10 mouse cellular contexts compared by ENCODE assay signal in the genomic region with DNA sequence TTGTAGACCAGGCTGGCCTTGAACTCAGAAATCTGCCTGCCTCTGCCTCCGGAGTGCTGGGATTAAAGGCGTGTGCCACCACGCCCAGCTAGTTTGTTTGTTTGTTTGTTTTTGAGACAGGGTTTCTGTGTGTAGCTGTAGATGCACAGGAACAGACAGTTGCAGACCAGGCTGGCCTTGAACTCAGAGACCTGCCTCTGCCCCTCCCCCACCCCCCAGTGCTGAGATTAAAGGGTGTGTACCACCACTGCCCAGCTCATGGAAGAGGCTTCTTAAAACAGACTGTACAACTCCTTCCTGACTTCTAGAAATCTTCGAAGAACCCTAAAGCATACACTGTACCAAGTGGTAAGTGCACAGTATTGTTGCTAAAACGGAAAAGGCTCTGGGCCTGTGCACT. TPM values are rescaled to one million over a fixed set of nuclear protein-coding genes. Genes with fewer than 3 reads are reported as not detected.
A peak's percentile ranks its signal among the peaks of the same experiment; 100 is the strongest.
DNase-seq lines count a peak whose midpoint lies in the region; ATAC-seq and TF ChIP-seq lines count a peak whose summit lies in the region.
"Had no signal": no experiment of that assay in that cellular context is flagged by ENCODE, and none has a peak within 500 bp of the region (broad histone marks: within the 10 kb centered on the region; RNA-seq: fewer than 3 reads in every experiment).

No protein-coding gene starts in this region.

- no peak for TF ChIP-seq EP300 in CH12.LX (IDR thresholded peaks at IDR 0.05; ENCODE audit: low read length)
- TF ChIP-seq EP300 in liver, embryonic 14.5 days (IDR thresholded peaks at IDR 0.05; ENCODE audit: low read depth) = no peak

- peaks cover 23% of the 10 kb centered on the region for H3K4me1 ChIP-seq in heart, embryonic 13.5 days
- H3K4me1 ChIP-seq in CH12.LX (ENCODE audit: control insufficient read depth in 1 of 2, insufficient read depth in 2 of 2) = peaks cover 10 to 21% of the 10 kb centered on the region in 2 experiments; a peak in 3 of 4 replicates
- H3K4me1 ChIP-seq in forebrain, embryonic 15.5 days = peaks cover 16% of the 10 kb centered on the region
- peaks cover 11 to 13% of the 10 kb centered on the region in 2 experiments for H3K4me1 ChIP-seq in liver, embryonic 14.5 days (replicated peaks; ENCODE audit: control insufficient read depth in 2 of 2, insufficient read depth in 2 of 2, low read length in 1 of 2)

- in situ Hi-C loops in CH12.LX (cut with MboI; ENCODE audit: low pct_ligation_motif_present, low pct_unique_long_range_greater_than_20kb, low sequenced_read_pairs) = no loop called here

- DNase-seq in heart, postnatal 10 days = no peak
- no peak for DNase-seq in CH12.LX (ENCODE audit: extremely low read depth)
- no peak for DNase-seq in liver, embryonic 14.5 days (ENCODE audit: low read depth in 3 of 3, low spot score in 3 of 3)
- DNase-seq in left cerebral cortex, postnatal 36 days (ENCODE audit: low spot score in 2 of 2) = no peak
- DNase-seq in layer of hippocampus, adult 9-11 months = no peak
- DNase-seq in cerebellum, postnatal 25 days = no peak
- DNase-seq: right cerebral cortex, postnatal 25 days had no signal

- H3K9me3 ChIP-seq in heart, embryonic 13.5 days = no peaks in the 10 kb centered on the region
- H3K9me3 ChIP-seq in CH12.LX (replicated peaks; ENCODE audit: low read length) = peaks cover 9% of the 10 kb centered on the region
- no peaks in the 10 kb centered on the region for H3K9me3 ChIP-seq in forebrain, embryonic 15.5 days
- H3K9me3 ChIP-seq in liver, embryonic 14.5 days (ENCODE audit: control insufficient read depth, low read length) = no peaks in the 10 kb centered on the region

- peak overlapping the region; percentile 98 for H3K9ac ChIP-seq in heart, embryonic 13.5 days
- H3K9ac ChIP-seq in CH12.LX (ENCODE audit: insufficient read depth, low read depth) = peak overlapping the region; percentile 90; the same call in 1 of the 2 replicates
- 0 out of 2 replicates have a peak overlapping the region, but pooled peaks have one; percentile 13 for H3K9ac ChIP-seq in forebrain, embryonic 15.5 days (replicated peaks)
- peak overlapping the region; percentile 97 for H3K9ac ChIP-seq in liver, embryonic 14.5 days (replicated peaks)

- peaks cover 38% of the 10 kb centered on the region for H3K79me2 ChIP-seq in CH12.LX (replicated peaks; ENCODE audit: control insufficient read depth, extremely low read depth, insufficient read depth, poor library complexity, severe bottlenecking)

- peak overlapping the region; percentile 95 for H3K4me3 ChIP-seq in heart, embryonic 13.5 days
- H3K4me3 ChIP-seq in CH12.LX (replicated peaks in 1 of 3; ENCODE audit: low read depth in 2 of 3, low read length in 2 of 3, poor library complexity in 1 of 3) = peak overlapping the region in 1 of 3 experiments; percentile 79
- H3K4me3 ChIP-seq in forebrain, embryonic 15.5 days = peak overlapping the region; percentile 100
- peak overlapping the region; percentile 17 to 93; a peak in 3 of 4 replicates for H3K4me3 ChIP-seq in liver, embryonic 14.5 days (ENCODE audit: insufficient read depth in 1 of 2, low read depth in 2 of 2, low read length in 2 of 2)

- TF ChIP-seq CTCF in CH12.LX (conservative IDR thresholded peaks at IDR 0.05 in 1 of 2, IDR thresholded peaks at IDR 0.05 in 1 of 2; ENCODE audit: low read depth in 2 of 2, low read length in 2 of 2) = no peak
- TF ChIP-seq CTCF in liver, embryonic 14.5 days (IDR thresholded peaks at IDR 0.05; ENCODE audit: low read depth) = no peak

- no peaks in the 10 kb centered on the region for H3K27me3 ChIP-seq in heart, embryonic 13.5 days (replicated peaks)
- H3K27me3 ChIP-seq in CH12.LX (replicated peaks) = peaks cover 13% of the 10 kb centered on the region
- H3K27me3 ChIP-seq in forebrain, embryonic 15.5 days = no peaks in the 10 kb centered on the region
- H3K27me3 ChIP-seq in liver, embryonic 14.5 days (ENCODE audit: control insufficient read depth, insufficient read depth, low read length) = no peaks in the 10 kb centered on the region

- dilution Hi-C loops in CH12.LX (cut with MboI; ENCODE audit: extremely low pct_ligation_motif_present, extremely low pct_unique_long_range_greater_than_20kb, low sequenced_read_pairs) = no loop called here

- peak overlapping the region; percentile 100 for H3K27ac ChIP-seq in heart, embryonic 13.5 days (replicated peaks)
- no peak overlapping the region for H3K27ac ChIP-seq in CH12.LX (ENCODE audit: insufficient read depth, low read depth)
- no peak overlapping the region for H3K27ac ChIP-seq in forebrain, embryonic 15.5 days (replicated peaks)
- H3K27ac ChIP-seq in liver, embryonic 14.5 days = peak overlapping the region; percentile 95

- no peak for TF ChIP-seq POLR2A in CH12.LX (IDR thresholded peaks at IDR 0.05; ENCODE audit: low read depth, low read length)

- WGBS in heart, embryonic 13.5 days = 86% methylated on average over 5 of the region's 5 CpGs
- 89% methylated on average over 5 of the region's 5 CpGs for WGBS in forebrain, embryonic 15.5 days
- 79% methylated on average over 5 of the region's 5 CpGs for WGBS in liver, embryonic 14.5 days (ENCODE audit: insufficient replicate concordance)

- peaks cover 49% of the 10 kb centered on the region for H3K36me3 ChIP-seq in heart, embryonic 13.5 days
- H3K36me3 ChIP-seq in CH12.LX (replicated peaks in 1 of 2; ENCODE audit: control insufficient read depth in 1 of 2, insufficient read depth in 1 of 2, low read length in 1 of 2) = peaks cover 28 to 47% of the 10 kb centered on the region in 2 experiments
- peaks cover 20% of the 10 kb centered on the region for H3K36me3 ChIP-seq in forebrain, embryonic 15.5 days
- peaks cover 36% of the 10 kb centered on the region for H3K36me3 ChIP-seq in liver, embryonic 14.5 days (replicated peaks; ENCODE audit: control insufficient read depth, insufficient read depth, low read depth)

- H3K4me2 ChIP-seq in heart, embryonic 13.5 days = peak overlapping the region; percentile 91
- H3K4me2 ChIP-seq in CH12.LX (ENCODE audit: insufficient read depth, low read depth, poor library complexity, severe bottlenecking) = peak overlapping the region; percentile 81; the same call in 1 of the 2 replicates
- H3K4me2 ChIP-seq in forebrain, embryonic 15.5 days (replicated peaks) = peak overlapping the region; percentile 83
- peak overlapping the region; percentile 86 for H3K4me2 ChIP-seq in liver, embryonic 14.5 days (ENCODE audit: low read depth)

- intact Hi-C loops in heart, postnatal 10 days (cut with DNase I) = no loop called here
- intact Hi-C loops in left cerebral cortex, postnatal 36 days (cut with DNase I) = loop anchor here (5.0 kb wide), 2 partner anchors 57 to 137 kb away; no protein-coding TSS in a partner anchor

- ATAC-seq in heart, embryonic 13.5 days (ENCODE audit: extremely low read depth, insufficient number of reproducible peaks, low FRiP score, low TSS enrichment) = no peak
- ATAC-seq in forebrain, embryonic 15.5 days (replicated peaks) = no peak
- ATAC-seq in liver, embryonic 14.5 days (ENCODE audit: insufficient read depth) = no peak
- ATAC-seq: CD4-positive, CD25-positive, alpha-beta regulatory T cell, adult 4 months had no signal

- TF ChIP-seq RAD21 in CH12.LX (IDR thresholded peaks at IDR 0.05; ENCODE audit: low read depth, low read length) = no peak

TF ChIP-seq in CH12.LX, 34 proteins besides CTCF, POLR2A, EP300 and RAD21:
- TF ChIP-seq ZKSCAN1 (IDR thresholded peaks at IDR 0.05; ENCODE audit: borderline replicate concordance, low read depth, low read length) = no peak
- TF ChIP-seq SIN3A (IDR thresholded peaks at IDR 0.05; ENCODE audit: low read length) = no peak
- TF ChIP-seq NELFE (IDR thresholded peaks at IDR 0.05; ENCODE audit: low read depth, low read length) = no peak
- TF ChIP-seq E2F4 (IDR thresholded peaks at IDR 0.05; ENCODE audit: insufficient replicate concordance, low read depth, low read length) = no peak
- TF ChIP-seq BHLHE40 (IDR thresholded peaks at IDR 0.05; ENCODE audit: low read depth, low read length) = no peak
- TF ChIP-seq MAFK (IDR thresholded peaks at IDR 0.05; ENCODE audit: insufficient replicate concordance, low read length) = no peak
- TF ChIP-seq PAX5 (IDR thresholded peaks at IDR 0.05; ENCODE audit: low read length) = no peak

RNA-seq across cellular contexts. Expression of gene Ate1, which starts 25.2 kb away (rescaled TPM):
- 49.6 and 59.6 TPM in 2 replicates for polyA plus RNA-seq in heart, embryonic 13.5 days (2015; fragmentation: Nextera tagmentation; extraction: Ambion mirVana)
- total RNA-seq in heart, postnatal 10 days (2021) = 10 to 100 TPM; 37.8 to 40.1 TPM
- total RNA-seq in CH12.LX (2012; rRNA removed) (11.3 and 12.2 TPM in 2 replicates), CH12.LX (2014; rRNA removed) (14.3 and 15.5 TPM in 2 replicates)
- 14.8 and 15.4 TPM in 2 replicates for polyA plus RNA-seq in CH12.LX (2012; ENCODE audit: insufficient read length, low read depth)
- polyA plus RNA-seq in forebrain, embryonic 15.5 days (2015; fragmentation: Nextera tagmentation; extraction: Ambion mirVana) = 87.5 and 96.2 TPM in 2 replicates
- 3.9 and 5.0 TPM in 2 replicates for polyA plus RNA-seq in liver, embryonic 14.5 days (2012; rRNA removed)
- 20.0 and 23.4 TPM in 2 replicates for polyA plus RNA-seq in liver, embryonic 14.5 days (2014; fragmentation: Nextera tagmentation; extraction: Ambion mirVana)
- total RNA-seq in left cerebral cortex, postnatal 36 days (2021) = 10 to 100 TPM; 57.7 to 65.1 TPM

RNA-seq across cellular contexts. Expression of gene Nsmce4a, which starts 27.5 kb away (rescaled TPM):
- 124 and 134 TPM in 2 replicates for polyA plus RNA-seq in heart, embryonic 13.5 days (2015; fragmentation: Nextera tagmentation; extraction: Ambion mirVana)
- 10 to 100 TPM; 55.1 to 56.4 TPM for total RNA-seq in heart, postnatal 10 days (2021)
- total RNA-seq in CH12.LX (2012; rRNA removed) (67.6 and 81.5 TPM in 2 replicates), CH12.LX (2014; rRNA removed) (208 and 255 TPM in 2 replicates)
- polyA plus RNA-seq in CH12.LX (2012; ENCODE audit: insufficient read length, low read depth) = 97.9 and 98.4 TPM in 2 replicates
- 108 and 113 TPM in 2 replicates for polyA plus RNA-seq in forebrain, embryonic 15.5 days (2015; fragmentation: Nextera tagmentation; extraction: Ambion mirVana)
- polyA plus RNA-seq in liver, embryonic 14.5 days (2012; rRNA removed) = 31.8 and 53.2 TPM in 2 replicates
- 115 and 132 TPM in 2 replicates for polyA plus RNA-seq in liver, embryonic 14.5 days (2014; fragmentation: Nextera tagmentation; extraction: Ambion mirVana)
- total RNA-seq in left cerebral cortex, postnatal 36 days (2021) = 10 to 100 TPM; 36.0 to 38.0 TPM

RNA-seq across cellular contexts. Expression of gene Tacc2, which starts 31.8 kb away (rescaled TPM):
- 40.6 and 42.5 TPM in 2 replicates for polyA plus RNA-seq in heart, embryonic 13.5 days (2015; fragmentation: Nextera tagmentation; extraction: Ambion mirVana)
- 100 to 1,000 TPM; 208 to 286 TPM for total RNA-seq in heart, postnatal 10 days (2021)
- total RNA-seq in CH12.LX (2012; rRNA removed) (0.13 and 0.17 TPM in 2 replicates), CH12.LX (2014; rRNA removed) (not detected in 2 replicates)
- polyA plus RNA-seq in CH12.LX (2012; ENCODE audit: insufficient read length, low read depth) = 0.14 and 0.41 TPM in 2 replicates
- polyA plus RNA-seq in forebrain, embryonic 15.5 days (2015; fragmentation: Nextera tagmentation; extraction: Ambion mirVana) = 53.5 and 56.5 TPM in 2 replicates
- 1.6 and 2.0 TPM in 2 replicates for polyA plus RNA-seq in liver, embryonic 14.5 days (2012; rRNA removed)
- polyA plus RNA-seq in liver, embryonic 14.5 days (2014; fragmentation: Nextera tagmentation; extraction: Ambion mirVana) = 2.3 and 2.4 TPM in 2 replicates
- total RNA-seq in left cerebral cortex, postnatal 36 days (2021) = 10 to 100 TPM; 63.0 to 69.5 TPM

Comparison
In these comparisons a context has a peak if more than half of its experiments do, and no peak if none do; other contexts are left out.
1. H3K27ac ChIP-seq: peak in heart, embryonic 13.5 days (single experiment) and liver, embryonic 14.5 days (single experiment); none in CH12.LX (single experiment) and forebrain, embryonic 15.5 days (single experiment).
2. H3K9ac ChIP-seq: peak in every context shown above with its lines; median percentile 98 in heart, embryonic 13.5 days; 97 in liver, embryonic 14.5 days; 90 in CH12.LX; 13 in forebrain, embryonic 15.5 days.
3. RNA of gene Tacc2, which starts 31.8 kb away (polyA plus RNA-seq): 53.5 to 56.5 TPM in forebrain, embryonic 15.5 days and 40.6 to 42.5 TPM in heart, embryonic 13.5 days; 1.6 to 2.4 TPM in liver, embryonic 14.5 days and 0.14 to 0.41 TPM in CH12.LX; every median in the first group is over 10 times any median in the second.
4. Peak in every context shown above with its lines, with median percentiles within 50 percentile points of each other: H3K4me2 ChIP-seq.